Mouse (Mus musculus): Measurements from ENCODE around the gene Olfr453. TPM values are rescaled to one million over a fixed set of nuclear protein-coding genes. Genes with fewer than 3 reads are reported as not detected.

The Olfr453 gene
- polyA plus RNA-seq, 1 experiment: not detected

DNA sequence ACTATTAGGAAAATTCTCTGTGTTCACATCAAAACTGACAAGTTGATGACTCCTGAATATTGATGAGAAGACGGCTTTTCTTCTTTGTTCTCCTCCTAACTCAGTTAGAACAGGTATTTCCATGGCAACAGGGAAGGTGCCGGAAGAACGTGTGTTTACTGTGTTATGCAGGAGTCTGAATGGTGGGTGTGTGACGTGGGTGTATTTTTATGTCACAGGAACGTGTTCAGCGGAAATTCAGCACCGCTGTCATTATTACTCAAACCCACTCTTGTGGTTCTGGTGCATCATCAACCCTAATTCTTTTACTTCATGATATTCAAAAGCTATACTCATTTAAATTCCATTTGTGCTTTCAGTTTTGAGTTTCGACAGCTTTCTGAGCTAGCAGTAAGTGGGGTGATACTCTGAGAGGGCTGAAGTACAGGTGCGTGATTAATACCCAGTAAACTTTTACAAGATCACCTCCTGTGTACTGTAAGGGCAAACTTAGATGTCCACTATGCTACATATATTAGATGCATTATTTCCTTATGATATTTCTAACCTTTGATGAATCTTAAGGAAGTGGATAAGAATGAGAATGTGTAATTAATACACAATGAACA, 51.9 kb downstream of the Olfr453 start:
- no peak overlapping the region for H3K27ac ChIP-seq (ENCODE audit: control insufficient read depth, insufficient read depth, low read length)
- no peaks in the 10 kb centered on the region for H3K27me3 ChIP-seq (ENCODE audit: control insufficient read depth, insufficient read depth, low read length)
- WGBS: 90% methylated on average over 9 of the region's 9 CpGs
- DNase-seq: no peak
- TF ChIP-seq CTCF (IDR thresholded peaks at IDR 0.05; ENCODE audit: borderline replicate concordance, control insufficient read depth, extremely low read depth, insufficient read depth, low read length, poor library complexity) (no peak), POLR2A (IDR thresholded peaks at IDR 0.05; ENCODE audit: control insufficient read depth, extremely low read depth, insufficient read depth, low read length, poor library complexity) (no peak)
- H3K36me3 ChIP-seq (ENCODE audit: control insufficient read depth, insufficient read depth, low read length): no peaks in the 10 kb centered on the region
- no peaks in the 10 kb centered on the region for H3K4me1 ChIP-seq (replicated peaks; ENCODE audit: control insufficient read depth, insufficient read depth, low read length)
- no peak overlapping the region for H3K4me3 ChIP-seq (ENCODE audit: control insufficient read depth, insufficient read depth, low read length)

- no peak overlapping the region for H3K4me3 ChIP-seq (ENCODE audit: control insufficient read depth, insufficient read depth, low read length)
- no peaks in the 10 kb centered on the region for H3K27me3 ChIP-seq (ENCODE audit: control insufficient read depth, insufficient read depth, low read length)
- no peak for DNase-seq
- TF ChIP-seq POLR2A (IDR thresholded peaks at IDR 0.05; ENCODE audit: control insufficient read depth, extremely low read depth, insufficient read depth, low read length, poor library complexity) (no peak), CTCF (IDR thresholded peaks at IDR 0.05; ENCODE audit: borderline replicate concordance, control insufficient read depth, extremely low read depth, insufficient read depth, low read length, poor library complexity) (no peak)
- H3K27ac ChIP-seq (ENCODE audit: control insufficient read depth, insufficient read depth, low read length): no peak overlapping the region
- H3K4me1 ChIP-seq (replicated peaks; ENCODE audit: control insufficient read depth, insufficient read depth, low read length): no peaks in the 10 kb centered on the region
- H3K36me3 ChIP-seq (ENCODE audit: control insufficient read depth, insufficient read depth, low read length): no peaks in the 10 kb centered on the region
- WGBS: 93% methylated on average over 3 of the region's 3 CpGs
Observed at GRCm38 (mm10) chr6:42794982-42795381, 55.8 kb downstream of the Olfr453 start.

Other genes starting within 250 kb of the Olfr453 start
- gene Olfr455, start 191.8 kb upstream of the Olfr453 start, polyA plus RNA-seq (2012; rRNA removed): not detected in 2 replicates
- not detected in 2 replicates for gene Tcaf3, start 141.7 kb upstream of the Olfr453 start, polyA plus RNA-seq (2012; rRNA removed)
- gene Tcaf2, start 94.1 kb upstream of the Olfr453 start, polyA plus RNA-seq (2012; rRNA removed): 7.0 and 7.9 TPM in 2 replicates
- gene Tcaf1, start 29.3 kb upstream of the Olfr453 start, polyA plus RNA-seq (2012; rRNA removed): 1.9 and 2.5 TPM in 2 replicates
- gene Olfr38, start 17.0 kb downstream of the Olfr453 start, polyA plus RNA-seq (2012; rRNA removed): not detected in 2 replicates
- not detected in 2 replicates for gene Olfr452, start 45.7 kb downstream of the Olfr453 start, polyA plus RNA-seq (2012; rRNA removed)
- gene Olfr450, start 72.6 kb downstream of the Olfr453 start, polyA plus RNA-seq (2012; rRNA removed): not detected in 2 replicates
- gene Olfr449, start 95.0 kb downstream of the Olfr453 start, polyA plus RNA-seq (2012; rRNA removed): not detected in 2 replicates
- gene Olfr448, start 151.1 kb downstream of the Olfr453 start, polyA plus RNA-seq (2012; rRNA removed): not detected in 2 replicates
- not detected in 2 replicates for gene Olfr447, start 169.5 kb downstream of the Olfr453 start, polyA plus RNA-seq (2012; rRNA removed)
- gene Olfr446, start 182.0 kb downstream of the Olfr453 start, polyA plus RNA-seq (2012; rRNA removed): not detected in 2 replicates
- gene Olfr444, start 209.7 kb downstream of the Olfr453 start, polyA plus RNA-seq (2012; rRNA removed): not detected in 2 replicates

Data from thymus, adult 2 months (tissue).